Mouse (Mus musculus): ENCODE results near the gene Ifitm1. TPM values are rescaled to one million over a fixed set of nuclear protein-coding genes. Genes with fewer than 3 reads are reported as not detected.

Gene Ifitm1
- total and polyA plus RNA-seq, 3 experiments, result 1.5 to 5.5 TPM; not detected in 1

DNA sequence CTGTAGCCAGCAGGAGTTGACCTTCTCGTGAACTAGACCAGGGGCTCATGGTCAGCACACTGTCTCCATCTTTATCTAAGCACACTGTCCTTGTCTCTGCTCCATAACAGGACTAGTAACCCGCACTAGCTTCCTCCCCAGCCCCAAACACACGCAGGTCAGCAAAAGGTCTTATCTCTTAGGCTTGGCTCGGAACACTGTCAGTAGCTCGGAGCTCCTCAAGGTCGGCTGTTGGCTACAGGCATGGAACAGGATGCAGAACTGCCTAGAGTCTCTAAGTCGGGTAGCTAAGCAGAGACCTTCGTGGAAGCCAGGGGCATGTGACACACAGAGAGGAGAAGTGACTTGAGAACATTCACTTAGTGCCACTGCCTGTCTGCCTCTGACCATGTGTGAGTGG is 18.9 kb upstream of the Ifitm1 start:
- H3K9me3 ChIP-seq (replicated peaks), result no peaks in the 10 kb centered on the region
- H3K27me3 ChIP-seq (ENCODE audit: insufficient read depth, low read length), result no peaks in the 10 kb centered on the region; the same call in 1 of the 2 replicates
- peaks cover 49% of the 10 kb centered on the region for H3K4me1 ChIP-seq (ENCODE audit: insufficient read depth, low read depth, low read length)
- H3K36me3 ChIP-seq (replicated peaks), result peaks cover 94% of the 10 kb centered on the region
- H3K4me3 ChIP-seq (ENCODE audit: low read depth, low read length), result no peak overlapping the region
- TF ChIP-seq GATA1 (IDR thresholded peaks at IDR 0.05; ENCODE audit: borderline replicate concordance, low read length), result no peak
- DNase-seq (ENCODE audit: low spot score) (no peak), ATAC-seq (ENCODE audit: extremely low read depth, insufficient number of reproducible peaks, low FRiP score, poor library complexity, severe bottlenecking) (no peak)

DNA sequence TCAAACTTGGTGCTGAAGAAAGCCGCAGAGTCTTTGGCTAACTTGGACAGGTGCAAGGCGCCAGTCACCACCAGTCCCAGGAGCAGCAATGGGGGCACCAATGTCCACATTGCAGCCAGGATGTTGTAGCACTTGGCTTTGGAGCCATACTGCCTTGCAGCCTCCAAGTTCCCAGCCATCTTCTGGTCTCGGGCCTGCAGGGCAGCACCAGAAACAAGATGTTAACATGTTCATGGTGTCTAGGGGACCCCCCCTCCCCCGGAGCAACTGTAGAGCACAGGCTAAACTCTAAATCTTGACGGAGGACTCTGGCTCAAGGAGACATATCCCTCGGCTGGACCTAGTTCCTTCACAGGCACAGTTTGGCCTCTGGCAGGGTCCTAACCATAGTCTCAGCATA is 17.8 kb upstream of the Ifitm1 start:
- Histone ChIP-seq H3K36me3 (replicated peaks) (peaks cover 85% of the 10 kb centered on the region), H3K4me3 (ENCODE audit: low read depth, low read length) (no peak overlapping the region), H3K4me1 (ENCODE audit: insufficient read depth, low read depth, low read length) (peaks cover 49% of the 10 kb centered on the region), H3K27me3 (ENCODE audit: insufficient read depth, low read length) (no peaks in the 10 kb centered on the region; the same call in 1 of the 2 replicates), H3K9me3 (replicated peaks) (no peaks in the 10 kb centered on the region)
- DNase-seq (ENCODE audit: low spot score), result no peak
- TF ChIP-seq GATA2 (IDR thresholded peaks at IDR 0.05; ENCODE audit: borderline replicate concordance, low read depth, low read length), result no peak
- TF ChIP-seq POLR2AphosphoS5 (IDR thresholded peaks at IDR 0.05; ENCODE audit: insufficient replicate concordance, low read depth, low read length), result no peak
- TF ChIP-seq CTCF (IDR thresholded peaks at IDR 0.05; ENCODE audit: low read depth, low read length), result no peak
- no peak for ATAC-seq (ENCODE audit: extremely low read depth, insufficient number of reproducible peaks, low FRiP score, poor library complexity, severe bottlenecking)

DNA sequence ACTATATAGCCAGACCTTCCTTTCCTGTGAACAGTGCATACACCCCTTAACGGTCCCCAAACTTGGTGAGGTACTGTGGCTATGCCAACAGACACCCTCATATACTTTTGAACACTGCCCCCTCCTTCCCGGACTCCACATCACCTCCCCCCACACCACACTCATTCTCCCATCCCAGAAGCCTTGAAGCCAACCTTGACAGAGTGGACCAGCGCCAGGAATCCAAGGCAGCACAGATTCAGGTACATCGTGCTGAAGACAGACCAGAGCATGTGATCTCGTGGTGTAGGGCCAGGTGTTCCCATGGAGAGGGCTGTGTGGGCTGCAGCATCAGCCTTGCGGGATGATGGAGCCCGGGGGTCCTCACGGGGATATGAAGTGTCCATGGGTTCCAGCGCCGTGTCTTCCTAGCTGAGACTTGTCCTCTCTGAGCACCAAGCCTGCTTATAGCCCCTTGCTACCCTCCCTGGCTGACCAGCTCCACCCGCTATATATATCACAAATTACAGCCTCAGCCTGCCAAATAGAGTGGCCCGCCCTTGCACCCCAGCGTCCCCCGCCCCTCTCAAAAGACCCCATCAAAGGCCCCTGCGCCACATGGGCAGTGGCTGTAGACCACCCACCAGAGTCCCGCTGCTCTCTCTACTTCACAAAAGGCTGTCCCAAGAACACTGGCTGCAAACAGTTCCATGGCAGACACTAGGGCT is 17.0 kb upstream of the Ifitm1 start, which contains the start of gene Ifitm5:
Gene Ifitm5 (minus strand): TSS at position 468 of the 707 bp plus-strand sequence.
- no peak within 1 kb of the TSS for H3K4me3 ChIP-seq (ENCODE audit: low read depth, low read length)
- DNase-seq (ENCODE audit: low spot score), result no peak
- no peaks in the 10 kb centered on the region for H3K9me3 ChIP-seq (replicated peaks)
- H3K27me3 ChIP-seq (ENCODE audit: insufficient read depth, low read length), result peaks cover under 1% of the 10 kb centered on the region; the same call in 1 of the 2 replicates
- H3K36me3 ChIP-seq (replicated peaks), result peaks cover 78% of the 10 kb centered on the region
- no peak for ATAC-seq (ENCODE audit: extremely low read depth, insufficient number of reproducible peaks, low FRiP score, poor library complexity, severe bottlenecking)
- TF ChIP-seq POLR2AphosphoS5 (IDR thresholded peaks at IDR 0.05; ENCODE audit: insufficient replicate concordance, low read depth, low read length), result no peak
- no peak for TF ChIP-seq TAL1 (conservative IDR thresholded peaks at IDR 0.05; ENCODE audit: low read depth, low read length)
- TF ChIP-seq GATA1 (IDR thresholded peaks at IDR 0.05; ENCODE audit: borderline replicate concordance, low read length), result no peak
- TF ChIP-seq GATA2 (IDR thresholded peaks at IDR 0.05; ENCODE audit: borderline replicate concordance, low read depth, low read length), result no peak
- no peak for TF ChIP-seq CTCF (IDR thresholded peaks at IDR 0.05; ENCODE audit: low read depth, low read length)
- peaks cover 56% of the 10 kb centered on the region for H3K4me1 ChIP-seq (ENCODE audit: insufficient read depth, low read depth, low read length)

DNA sequence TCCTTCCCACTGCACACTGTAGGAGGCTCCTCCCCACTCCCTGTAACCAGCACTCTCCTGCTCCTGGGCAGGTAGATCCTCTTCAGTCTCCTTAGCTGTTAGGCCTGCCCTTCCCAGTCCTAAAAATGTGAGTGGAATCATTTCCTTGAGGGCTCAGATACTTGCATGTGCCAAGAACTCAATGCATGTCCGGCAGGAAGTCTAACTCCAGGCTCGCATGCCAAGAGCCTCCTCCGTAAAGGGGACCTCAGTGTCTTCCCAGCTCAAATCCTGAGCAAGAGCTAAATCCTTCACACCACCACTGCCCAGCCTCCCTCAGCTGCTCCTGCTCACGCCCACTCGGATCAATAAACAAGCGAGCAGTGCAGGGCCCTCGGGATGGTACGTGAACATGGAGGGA is 16.0 kb upstream of the Ifitm1 start:
- DNase-seq (ENCODE audit: low spot score) (no peak), ATAC-seq (ENCODE audit: extremely low read depth, insufficient number of reproducible peaks, low FRiP score, poor library complexity, severe bottlenecking) (no peak)
- no peak for TF ChIP-seq GATA1 (IDR thresholded peaks at IDR 0.05; ENCODE audit: borderline replicate concordance, low read length)
- no peak for TF ChIP-seq GATA2 (IDR thresholded peaks at IDR 0.05; ENCODE audit: borderline replicate concordance, low read depth, low read length)
- no peak for TF ChIP-seq POLR2AphosphoS5 (IDR thresholded peaks at IDR 0.05; ENCODE audit: insufficient replicate concordance, low read depth, low read length)
- no peak for TF ChIP-seq TAL1 (conservative IDR thresholded peaks at IDR 0.05; ENCODE audit: low read depth, low read length)
- TF ChIP-seq CTCF (IDR thresholded peaks at IDR 0.05; ENCODE audit: low read depth, low read length), result no peak
- Histone ChIP-seq H3K36me3 (replicated peaks) (peaks cover 67% of the 10 kb centered on the region), H3K4me1 (ENCODE audit: insufficient read depth, low read depth, low read length) (peaks cover 64% of the 10 kb centered on the region), H3K9me3 (replicated peaks) (no peaks in the 10 kb centered on the region), H3K27me3 (ENCODE audit: insufficient read depth, low read length) (peaks cover 2% of the 10 kb centered on the region), H3K4me3 (ENCODE audit: low read depth, low read length) (no peak overlapping the region)

DNA sequence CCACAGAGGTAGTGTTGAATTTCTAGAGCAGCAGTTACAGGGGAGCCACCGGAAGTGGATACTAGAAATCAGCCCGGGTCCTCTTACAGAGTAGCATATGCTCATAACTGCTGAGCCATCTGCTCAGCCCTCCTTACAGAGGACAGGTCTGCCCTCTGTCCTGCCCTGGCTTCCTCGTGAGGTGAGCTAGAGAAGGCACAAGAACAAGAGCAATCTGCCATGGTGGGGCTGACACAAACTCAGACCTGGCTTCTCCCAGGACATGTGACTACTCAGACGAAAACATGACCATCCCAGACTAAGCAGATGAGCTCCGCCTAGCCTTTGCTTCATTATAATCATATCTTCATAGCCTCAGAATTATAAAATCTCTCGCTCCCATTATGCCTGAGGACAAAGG is 15.3 kb upstream of the Ifitm1 start:
- peaks cover 60% of the 10 kb centered on the region for H3K36me3 ChIP-seq (replicated peaks)
- H3K4me3 ChIP-seq (ENCODE audit: low read depth, low read length), result no peak overlapping the region
- DNase-seq (ENCODE audit: low spot score) (no peak), ATAC-seq (ENCODE audit: extremely low read depth, insufficient number of reproducible peaks, low FRiP score, poor library complexity, severe bottlenecking) (no peak)
- peaks cover 64% of the 10 kb centered on the region for H3K4me1 ChIP-seq (ENCODE audit: insufficient read depth, low read depth, low read length)
- TF ChIP-seq POLR2AphosphoS5 (IDR thresholded peaks at IDR 0.05; ENCODE audit: insufficient replicate concordance, low read depth, low read length), result no peak
- TF ChIP-seq GATA1 (IDR thresholded peaks at IDR 0.05; ENCODE audit: borderline replicate concordance, low read length), result no peak
- TF ChIP-seq CTCF (IDR thresholded peaks at IDR 0.05; ENCODE audit: low read depth, low read length), result no peak
- no peak for TF ChIP-seq GATA2 (IDR thresholded peaks at IDR 0.05; ENCODE audit: borderline replicate concordance, low read depth, low read length)
- no peak for TF ChIP-seq TAL1 (conservative IDR thresholded peaks at IDR 0.05; ENCODE audit: low read depth, low read length)
- H3K27me3 ChIP-seq (ENCODE audit: insufficient read depth, low read length), result peaks cover 2% of the 10 kb centered on the region; the same call in 1 of the 2 replicates
- H3K9me3 ChIP-seq (replicated peaks), result no peaks in the 10 kb centered on the region

DNA sequence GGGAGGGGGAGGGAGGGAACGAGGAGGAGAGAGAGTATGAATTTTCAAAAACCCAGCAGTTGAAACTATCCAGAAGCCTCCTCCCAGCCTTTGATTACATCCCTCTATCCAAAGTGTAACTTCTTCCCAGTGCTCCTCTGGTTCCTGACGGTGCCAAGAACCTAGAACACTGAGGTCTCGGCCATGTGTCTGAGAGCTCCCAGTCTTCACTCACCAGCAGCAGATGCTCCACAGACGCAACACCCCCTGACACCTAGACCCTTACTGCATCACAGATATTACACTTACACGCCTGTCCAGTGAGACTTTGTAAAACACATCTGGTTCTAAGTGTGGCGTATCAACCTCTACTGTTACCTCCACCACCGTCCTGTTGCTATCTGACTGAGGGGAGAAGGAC is 14.6 kb upstream of the Ifitm1 start:
- Histone ChIP-seq H3K4me3 (ENCODE audit: low read depth, low read length) (no peak overlapping the region), H3K27me3 (ENCODE audit: insufficient read depth, low read length) (peaks cover 2% of the 10 kb centered on the region; the same call in 1 of the 2 replicates), H3K4me1 (ENCODE audit: insufficient read depth, low read depth, low read length) (peaks cover 61% of the 10 kb centered on the region), H3K9me3 (replicated peaks) (no peaks in the 10 kb centered on the region), H3K36me3 (replicated peaks) (peaks cover 53% of the 10 kb centered on the region)
- ATAC-seq (ENCODE audit: extremely low read depth, insufficient number of reproducible peaks, low FRiP score, poor library complexity, severe bottlenecking) (no peak), DNase-seq (ENCODE audit: low spot score) (no peak)
- TF ChIP-seq CTCF (IDR thresholded peaks at IDR 0.05; ENCODE audit: low read depth, low read length), result no peak
- TF ChIP-seq TAL1 (conservative IDR thresholded peaks at IDR 0.05; ENCODE audit: low read depth, low read length), result no peak
- no peak for TF ChIP-seq GATA1 (IDR thresholded peaks at IDR 0.05; ENCODE audit: borderline replicate concordance, low read length)
